Mouse (Mus musculus) left cerebral cortex, adult 18-20 months (tissue): ENCODE results near the gene Atg10. TPM values are rescaled to one million over a fixed set of nuclear protein-coding genes. Genes with fewer than 3 reads are reported as not detected.

Experiments used
- DNase-seq, 2 experiments: peaks; one replicate each; pipeline ENCODE4 v3.0.0; 2021 to 2022; ENCODE audit warnings: low spot score in 2 of 2, mixed read lengths in 1 of 2
- total RNA-seq, 2 experiments: library from RNA; stranded (reverse); gene quantifications; 2 replicates each; pipeline ENCODE4 v1.2.3; 2021

The Atg10 gene
- total RNA-seq, 2 experiments from 2014 or later: 15.5 to 17.7 TPM

DNA sequence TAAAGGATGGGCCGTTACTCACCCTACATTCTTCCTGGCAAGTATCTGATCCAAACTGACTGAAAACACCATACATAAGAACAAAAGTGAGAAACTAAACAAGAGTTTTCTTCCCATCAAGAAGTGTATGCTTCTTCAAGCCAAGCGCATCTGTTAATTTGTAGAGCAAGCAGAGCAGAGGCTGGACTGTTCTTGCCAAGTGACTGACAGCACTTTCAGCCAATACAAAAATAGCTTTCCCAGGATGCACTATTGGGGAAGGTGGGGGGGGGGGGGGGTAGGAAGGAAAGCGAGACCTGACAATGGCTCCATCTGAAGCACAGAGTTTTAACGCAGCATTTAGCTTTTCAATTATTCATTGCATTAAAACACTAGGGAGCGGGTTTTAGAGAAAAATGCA, 318.6 kb downstream of the Atg10 start, which contains the start of gene Atp6ap1l:
Atp6ap1l (minus strand) TSS at position 180 of the 400 bp plus-strand sequence.
- DNase-seq: peak in 1 of 2 experiments; percentile 51

DNA sequence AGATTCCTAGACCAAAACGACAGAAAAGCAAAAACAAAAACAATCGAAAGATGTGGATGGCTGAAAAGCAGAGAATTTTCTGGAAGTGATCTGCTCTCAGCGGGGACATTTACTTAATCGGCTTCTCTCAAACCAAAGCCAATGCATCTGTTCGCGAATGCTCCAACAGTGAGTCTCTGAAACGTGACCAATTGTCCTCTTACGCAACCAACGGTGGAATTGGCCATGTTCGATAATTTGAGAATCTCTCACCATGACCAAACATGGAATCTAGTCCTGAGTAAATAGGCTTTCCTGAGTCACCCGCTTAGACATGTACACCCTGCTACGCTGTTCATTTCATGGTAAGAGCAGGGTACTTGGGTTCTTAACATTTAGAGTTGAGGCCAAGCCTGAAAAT, 326.9 kb downstream of the Atg10 start:
- no peak for DNase-seq

DNA sequence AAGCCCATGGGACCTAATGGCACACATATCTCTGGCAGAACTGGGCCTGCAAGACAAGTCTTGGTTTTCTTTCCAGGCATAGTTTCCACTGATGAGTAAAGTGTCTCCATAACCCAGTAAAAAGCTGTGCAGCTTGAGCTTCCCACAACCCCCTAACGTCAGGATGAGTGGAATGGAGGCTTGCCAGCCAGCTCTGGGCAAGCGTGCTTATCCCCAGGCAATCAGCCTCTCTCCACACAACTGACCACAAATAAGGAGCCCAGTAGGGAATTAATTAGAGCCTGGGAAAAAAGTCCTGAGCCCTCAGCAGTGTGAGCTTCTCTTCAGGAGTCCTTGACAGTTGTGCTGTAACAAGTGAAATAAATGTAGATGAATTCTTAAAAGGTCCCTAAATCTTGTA, 327.7 kb downstream of the Atg10 start:
- DNase-seq: peak; percentile 42 to 52

DNA sequence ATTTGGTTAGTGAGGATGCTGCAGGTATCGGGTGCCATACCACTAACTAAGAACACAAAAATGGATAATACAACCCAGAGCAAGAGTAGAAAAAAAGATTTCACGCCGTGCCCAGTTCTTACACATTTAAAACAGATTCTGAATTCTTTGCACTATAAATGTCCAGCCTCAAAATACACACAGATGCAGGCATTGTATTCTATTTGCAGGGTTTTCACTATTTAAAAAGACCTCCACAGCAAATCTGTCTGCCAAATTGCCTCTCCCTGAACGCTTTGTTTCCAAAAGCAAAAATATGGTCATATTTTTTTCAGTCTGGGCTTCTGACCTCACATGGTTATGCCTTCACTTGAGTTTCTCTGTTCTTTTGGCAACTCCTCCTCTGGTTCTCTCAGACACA, 328.9 kb downstream of the Atg10 start:
- no peak for DNase-seq

DNA sequence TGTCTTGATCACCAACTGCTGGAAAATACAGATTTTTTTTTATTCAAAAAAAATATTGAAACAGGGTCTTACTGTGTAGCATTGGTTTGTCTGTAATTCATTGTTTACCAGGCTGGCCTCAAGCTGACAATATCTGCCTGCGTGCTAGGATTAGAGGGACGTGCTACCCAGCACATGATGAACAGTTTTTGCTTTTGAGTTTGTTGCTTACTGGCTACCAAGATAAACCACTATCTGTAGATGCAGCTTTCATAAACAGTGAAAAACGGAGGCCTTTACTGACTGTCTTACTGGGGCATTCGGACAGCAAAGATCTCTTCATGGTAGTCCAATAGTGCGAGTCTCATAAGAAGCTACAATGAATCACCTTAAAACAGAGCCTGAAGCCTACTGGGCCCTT, 333.7 kb downstream of the Atg10 start:
- no peak for DNase-seq

DNA sequence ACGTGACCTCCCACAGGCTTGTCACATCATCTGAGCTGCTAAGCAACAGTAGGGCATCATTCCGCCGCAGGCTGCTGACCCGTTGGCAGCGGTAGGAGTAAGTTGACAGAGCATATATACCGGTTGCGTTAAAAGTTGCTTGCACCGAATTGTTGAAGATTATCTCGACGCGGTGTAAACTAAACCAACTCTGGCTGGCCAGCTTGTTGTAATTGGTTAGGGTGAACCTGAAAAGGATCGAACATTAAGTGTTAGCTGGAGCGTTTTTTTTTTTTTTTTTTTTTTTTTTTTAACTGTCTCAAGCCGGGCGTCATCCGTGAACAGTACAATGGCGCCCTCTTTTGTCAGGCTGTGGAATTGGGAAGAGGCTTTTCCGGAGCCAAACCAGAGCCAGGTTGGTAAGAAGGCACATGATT, 337.2 kb downstream of the Atg10 start:
- DNase-seq: peak; percentile 76 to 82

DNA sequence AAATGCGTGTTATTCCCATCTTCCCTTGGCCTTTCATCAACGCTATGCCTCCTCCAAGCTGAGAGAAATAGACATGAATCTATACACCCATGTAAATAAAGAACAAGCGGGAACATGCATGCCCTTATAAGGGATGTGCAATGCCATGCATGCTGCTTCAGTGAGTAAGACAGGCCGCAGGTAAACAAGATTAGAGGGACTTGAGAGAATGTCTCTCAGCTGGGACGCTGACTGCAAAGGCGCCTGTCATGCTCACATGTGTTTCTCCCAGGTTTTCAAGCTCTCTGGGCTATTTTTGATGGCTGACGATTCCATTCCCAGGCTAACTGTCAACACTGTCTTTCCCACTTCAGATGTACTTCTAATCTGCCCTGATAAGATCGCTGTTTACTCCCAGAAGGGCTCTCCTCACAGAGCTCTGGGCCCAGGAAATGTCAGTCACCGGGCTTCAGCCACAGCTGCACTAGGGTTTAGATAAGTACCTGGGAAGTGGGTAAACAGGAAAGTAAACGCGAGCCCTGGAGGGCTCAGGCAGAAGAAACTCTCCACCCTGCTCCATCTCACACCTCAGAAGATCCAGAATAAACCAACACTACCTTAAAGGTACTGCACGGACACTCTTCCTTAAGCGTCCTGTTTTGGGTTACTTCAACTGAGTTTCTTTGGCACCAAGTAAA, 337.8 kb downstream of the Atg10 start:
- no peak for DNase-seq

Other genes with a start within 250 kb of the Atg10 start
- gene Ssbp2, start 236.3 kb upstream of the Atg10 start, total RNA-seq: 100 to 1,000 TPM; 147 to 148 TPM